Mouse (Mus musculus): ENCODE data around the gene Zfp366.

The Zfp366 gene

DNA sequence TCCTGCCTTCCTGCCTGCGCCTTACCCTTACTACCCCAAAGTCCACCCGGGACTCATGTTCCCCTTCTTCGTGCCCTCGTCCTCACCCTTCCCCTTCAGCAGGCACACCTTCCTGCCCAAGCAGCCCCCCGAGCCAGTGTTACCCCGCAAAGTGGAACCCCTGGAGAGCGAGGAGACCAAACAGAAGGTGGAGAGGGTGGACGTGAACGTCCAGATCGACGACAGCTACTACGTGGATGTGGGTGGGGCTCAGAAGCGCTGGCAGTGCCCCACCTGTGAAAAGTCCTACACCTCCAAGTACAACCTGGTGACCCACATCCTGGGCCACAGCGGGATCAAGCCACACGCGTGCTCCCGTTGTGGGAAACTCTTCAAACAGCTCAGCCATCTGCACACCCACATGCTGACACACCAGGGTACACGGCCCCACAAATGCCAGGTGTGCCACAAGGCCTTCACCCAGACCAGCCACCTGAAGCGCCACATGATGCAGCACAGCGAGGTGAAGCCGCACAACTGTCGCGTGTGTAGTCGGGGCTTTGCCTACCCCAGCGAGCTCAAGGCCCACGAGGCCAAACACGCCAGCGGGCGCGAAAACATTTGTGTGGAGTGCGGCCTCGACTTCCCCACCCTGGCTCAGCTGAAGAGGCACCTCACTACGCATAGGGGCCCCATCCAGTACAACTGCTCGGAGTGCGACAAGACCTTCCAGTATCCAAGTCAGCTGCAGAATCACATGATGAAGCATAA, 44.4 kb downstream of the Zfp366 start:
- no peak for DNase-seq

- DNase-seq: no peak
Observed at GRCm38 (mm10) chr13:99229641-99230494, 45.2 kb downstream of the Zfp366 start.

GRCm38 (mm10) chr13:99230495-99230868, 45.9 kb downstream of the Zfp366 start:
- DNase-seq: no peak

- no peak for DNase-seq
Observed at GRCm38 (mm10) chr13:99233333-99233732, 48.7 kb downstream of the Zfp366 start.

GRCm38 (mm10) chr13:99233956-99234355, 49.3 kb downstream of the Zfp366 start:
- no peak for DNase-seq

DNA sequence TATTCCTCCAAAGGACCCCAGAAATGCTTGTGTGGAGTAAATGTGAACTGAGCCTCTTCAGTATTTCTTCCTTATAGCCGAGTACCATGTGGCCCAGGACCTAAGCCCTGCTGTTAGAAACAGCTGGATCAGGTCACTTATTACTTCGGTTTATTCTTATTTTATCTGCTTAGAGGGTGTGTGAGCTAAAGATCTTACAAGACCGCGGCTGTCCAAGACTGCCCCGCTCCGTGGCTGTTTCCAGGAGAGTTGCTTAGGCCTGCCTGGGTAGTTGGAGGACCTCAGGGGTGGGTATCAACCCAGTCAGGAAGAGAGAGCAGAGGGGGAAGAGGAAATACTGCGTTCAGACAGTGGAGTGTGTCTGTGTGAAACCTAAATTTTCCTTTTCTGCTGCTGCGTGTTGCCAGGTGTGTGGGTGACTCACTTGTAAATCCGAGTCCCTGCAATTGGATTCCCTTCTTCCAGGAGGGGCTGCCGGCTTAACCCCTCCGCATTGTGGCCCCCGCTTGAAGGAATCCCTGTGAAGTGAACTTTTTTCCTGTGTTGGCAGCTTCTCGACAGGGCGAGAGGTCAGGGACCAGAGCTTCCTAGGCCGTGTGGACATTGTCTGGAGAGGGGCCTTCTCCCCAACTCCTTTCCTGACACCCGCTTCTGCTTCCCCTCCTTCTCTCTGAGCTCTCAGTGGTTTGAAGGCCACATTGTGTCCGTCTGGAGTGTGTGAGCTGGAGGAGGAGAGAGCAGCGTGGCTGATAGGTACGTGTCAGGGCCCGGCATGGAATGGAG, 51.0 kb downstream of the Zfp366 start:
- DNase-seq: no peak

- no peak for DNase-seq
Observed at GRCm38 (mm10) chr13:99236222-99236621, 51.6 kb downstream of the Zfp366 start.

DNA sequence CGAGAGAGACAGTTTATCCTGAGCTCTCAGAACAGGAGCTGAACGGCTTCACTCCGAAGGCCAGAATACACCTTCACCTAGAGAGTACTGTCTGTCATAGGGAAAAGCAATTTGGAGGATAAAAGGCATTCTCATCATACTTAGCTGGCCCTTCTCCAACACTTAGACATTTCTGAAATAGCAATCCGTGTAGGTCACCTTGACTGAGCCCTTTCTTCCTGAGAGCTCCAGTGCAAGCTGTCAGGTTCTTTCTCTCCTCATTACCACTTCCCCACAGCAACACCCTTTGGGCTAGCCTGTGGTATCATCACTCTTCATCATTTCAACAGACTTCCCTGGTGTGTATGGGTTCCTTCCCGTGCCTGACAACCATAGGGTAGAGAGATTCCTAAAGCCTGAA, 52.5 kb downstream of the Zfp366 start:
- no peak for DNase-seq

GRCm38 (mm10) chr13:99237841-99238216, 53.2 kb downstream of the Zfp366 start:
- no peak for DNase-seq

DNA sequence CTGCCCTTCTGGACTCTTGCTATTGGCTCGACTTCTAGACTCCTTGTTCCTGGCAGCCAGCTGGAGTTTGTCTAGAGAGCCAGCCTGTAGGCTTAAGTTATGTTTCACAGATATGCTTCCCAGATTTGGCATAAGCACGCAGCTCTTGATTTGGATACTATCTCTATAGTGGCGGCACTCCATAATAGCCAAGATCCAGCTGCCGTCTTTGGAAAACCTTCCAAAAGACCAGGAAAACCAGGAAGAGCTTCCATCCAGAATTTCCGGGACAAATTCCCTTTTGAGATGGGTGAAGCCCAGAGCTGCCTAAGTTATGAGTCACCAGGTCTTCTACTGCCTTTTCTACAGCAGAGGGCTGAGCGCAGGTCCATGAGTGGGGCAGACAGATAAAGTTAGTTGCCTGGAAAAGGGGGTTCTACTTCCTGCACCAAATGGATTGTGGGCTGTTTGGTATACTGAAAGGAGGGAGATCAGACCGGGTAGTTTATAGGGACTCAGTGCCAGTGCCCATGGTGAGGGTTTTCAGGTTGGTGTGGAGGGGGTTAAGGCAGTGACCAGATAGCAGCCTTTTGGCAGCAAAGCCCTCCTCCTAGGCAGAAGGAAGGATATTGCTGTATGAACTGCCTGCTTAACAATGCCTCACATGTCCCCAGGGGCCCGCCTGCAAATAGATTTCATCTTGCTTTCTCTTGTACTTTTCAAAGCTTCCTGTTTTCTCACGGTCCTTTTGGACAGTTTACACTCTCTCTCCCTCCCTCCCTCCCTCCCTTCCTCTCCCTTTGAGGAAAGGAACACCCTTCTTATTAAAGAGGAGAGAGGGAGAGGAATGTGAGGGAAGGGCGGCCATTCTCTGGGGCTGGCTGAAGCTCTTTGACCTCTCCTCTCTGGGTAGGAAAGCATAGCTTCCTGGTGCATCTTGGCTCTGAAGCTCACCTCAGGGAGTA, 53.9 kb downstream of the Zfp366 start:
- DNase-seq: no peak

DNA sequence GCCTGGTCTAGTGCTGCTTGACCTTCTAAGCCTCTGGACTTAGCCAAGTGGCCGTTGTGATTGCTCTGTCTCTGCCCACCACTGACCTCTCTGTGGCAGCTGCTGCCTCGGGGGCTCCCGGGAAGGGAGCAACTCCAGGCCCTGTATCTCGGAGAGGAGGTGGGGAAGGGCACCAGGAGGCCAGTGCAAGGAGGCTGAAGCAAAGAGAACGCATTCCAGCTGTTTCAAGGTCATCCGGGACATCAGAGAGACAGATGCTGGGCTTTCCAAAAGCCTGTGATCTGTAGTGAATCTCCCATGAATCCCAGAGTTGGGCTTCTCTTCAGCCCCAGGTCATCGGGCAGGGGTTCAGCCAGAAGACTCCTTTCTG, 54.5 kb downstream of the Zfp366 start:
- DNase-seq: no peak

DNA sequence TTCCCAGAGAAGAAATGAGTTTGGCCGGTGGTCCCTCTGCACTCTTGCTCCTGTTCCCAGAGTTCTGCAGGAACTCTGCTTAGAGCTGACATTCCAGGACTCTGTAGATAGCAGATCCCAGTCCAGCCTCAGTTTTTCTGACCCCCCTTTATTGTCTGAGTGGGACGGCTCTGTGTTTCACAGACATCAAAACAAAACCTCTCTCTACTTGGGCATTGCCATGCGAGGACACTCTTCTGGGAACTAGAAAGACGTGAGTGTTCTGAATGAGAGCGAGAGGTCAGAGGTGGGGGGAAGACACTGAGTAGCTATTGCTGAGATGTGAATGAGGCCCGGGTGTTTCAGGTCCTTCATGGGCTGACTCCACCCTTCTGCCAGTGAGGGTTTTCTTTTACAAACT, 55.1 kb downstream of the Zfp366 start:
- DNase-seq: no peak

GRCm38 (mm10) chr13:99241984-99242383, 57.4 kb downstream of the Zfp366 start:
- DNase-seq: no peak

GRCm38 (mm10) chr13:99242895-99243294, 58.3 kb downstream of the Zfp366 start:
- DNase-seq: no peak

- no peak for DNase-seq
Observed at GRCm38 (mm10) chr13:99243831-99244230, 59.2 kb downstream of the Zfp366 start.

- no peak for DNase-seq
Observed at GRCm38 (mm10) chr13:99244471-99244870, 59.8 kb downstream of the Zfp366 start.

DNA sequence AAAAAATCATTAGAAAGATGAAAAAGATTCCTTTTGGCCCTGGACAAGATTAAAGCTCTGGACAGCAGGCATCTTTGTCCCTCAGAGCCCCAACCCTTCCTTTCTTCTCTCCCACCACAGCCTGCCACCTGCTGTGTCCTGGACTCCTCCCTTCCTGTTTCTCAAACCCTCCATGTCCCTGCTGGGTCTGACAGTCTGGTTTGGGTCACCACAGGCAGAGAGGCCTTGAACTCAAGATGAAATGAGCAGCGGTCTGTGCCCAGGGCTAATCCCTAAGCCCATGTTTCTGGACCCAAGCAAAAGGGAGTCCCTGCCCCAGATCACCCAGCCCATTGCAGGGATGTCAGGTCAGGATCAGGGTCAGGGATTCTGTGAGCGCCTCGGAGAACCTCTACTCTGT, 60.3 kb downstream of the Zfp366 start:
- DNase-seq: no peak

DNA sequence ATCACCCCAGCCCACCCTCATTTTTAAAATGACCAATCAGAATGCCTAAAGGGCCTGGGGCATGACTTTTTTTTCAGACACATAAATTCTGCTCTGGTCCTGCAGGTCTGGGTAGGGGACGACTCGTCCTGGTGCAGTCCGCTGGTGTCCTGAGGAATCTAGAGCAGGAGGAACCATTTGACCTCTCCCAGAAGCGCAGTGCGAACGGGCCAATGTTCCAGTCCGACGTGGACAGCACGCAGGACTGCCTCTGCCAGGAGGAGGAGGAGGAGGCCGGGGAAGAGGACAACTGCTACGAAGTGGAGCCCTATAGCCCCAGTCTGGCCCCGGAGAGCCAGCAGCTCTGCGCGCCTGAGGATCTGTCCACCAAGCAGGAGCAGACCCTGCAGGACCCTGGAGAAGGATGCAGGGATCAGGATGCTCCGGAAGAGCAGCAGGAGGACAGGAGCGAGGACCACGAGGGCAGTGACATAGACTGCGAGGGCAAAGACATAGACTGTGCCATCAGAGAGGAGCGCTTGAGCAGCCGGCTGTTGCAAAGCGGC, 61.4 kb downstream of the Zfp366 start:
- DNase-seq: no peak

DNA sequence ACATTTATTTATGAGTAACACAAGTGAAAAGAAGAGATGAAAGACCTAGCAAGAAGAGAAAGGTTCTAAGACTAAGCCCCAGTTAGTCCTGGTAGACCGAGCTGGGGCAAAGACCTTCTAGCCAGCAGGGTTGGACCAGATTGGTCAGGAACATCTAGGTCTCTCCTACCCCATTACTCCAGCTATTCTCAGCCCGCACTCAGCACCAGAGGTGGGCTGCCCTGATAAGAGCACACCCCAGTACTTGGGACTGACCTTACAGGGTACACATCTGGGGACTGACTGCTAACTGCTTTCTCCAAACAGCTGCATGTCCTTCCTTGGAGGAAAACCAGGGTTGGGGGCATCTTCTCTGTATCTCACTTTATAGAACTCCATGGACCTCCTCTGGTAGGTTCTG, 66.2 kb downstream of the Zfp366 start:
- no peak for DNase-seq

- DNase-seq: no peak
Observed at GRCm38 (mm10) chr13:99254215-99254614, 69.6 kb downstream of the Zfp366 start.

DNA sequence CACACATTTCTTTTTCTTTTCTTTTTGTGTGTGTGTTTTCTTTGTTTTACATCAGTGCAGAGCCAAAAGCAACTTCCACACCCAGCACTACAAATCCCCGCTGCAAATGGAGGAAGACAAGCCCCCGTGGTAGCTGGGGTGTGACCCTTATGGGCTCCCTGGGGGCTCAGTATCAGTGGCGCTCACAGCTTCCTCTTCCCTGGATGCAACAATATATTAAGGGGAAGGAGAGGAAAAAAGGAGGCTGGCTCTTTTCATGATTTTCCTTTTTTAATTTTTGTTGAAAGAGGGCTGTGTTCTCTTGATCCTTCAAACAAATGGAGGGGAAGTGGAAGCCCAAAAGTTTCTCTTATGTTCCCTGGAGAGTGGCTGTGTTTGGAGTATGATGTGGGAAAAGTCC, 70.2 kb downstream of the Zfp366 start:
- DNase-seq: no peak

DNA sequence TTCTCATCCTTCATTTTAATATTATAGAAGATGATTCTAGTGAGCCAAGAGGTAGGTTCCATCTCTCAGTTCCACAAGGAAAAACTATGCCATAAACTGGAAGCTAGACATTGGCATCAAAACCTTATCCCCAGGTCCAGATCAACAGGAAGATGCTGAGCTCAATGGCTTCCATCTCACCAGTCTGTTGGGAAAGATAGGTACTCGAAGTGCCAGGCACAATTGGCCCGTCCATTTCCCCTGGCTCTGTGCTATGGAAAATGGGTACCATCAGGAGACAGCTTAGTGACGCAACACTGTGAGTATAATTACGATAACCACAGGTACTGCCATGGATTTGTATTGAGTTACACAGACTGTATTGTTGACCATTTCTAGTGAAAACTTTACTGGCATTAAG, 72.3 kb downstream of the Zfp366 start:
- DNase-seq: no peak

Data from thymus, postnatal 36 days (tissue).